Mouse (Mus musculus): ENCODE data around the gene BC030499. TPM values are rescaled to one million over a fixed set of nuclear protein-coding genes. Genes with fewer than 3 reads are reported as not detected.

BC030499 gene
- polyA plus RNA-seq, 1 experiment: 2.4 TPM

DNA sequence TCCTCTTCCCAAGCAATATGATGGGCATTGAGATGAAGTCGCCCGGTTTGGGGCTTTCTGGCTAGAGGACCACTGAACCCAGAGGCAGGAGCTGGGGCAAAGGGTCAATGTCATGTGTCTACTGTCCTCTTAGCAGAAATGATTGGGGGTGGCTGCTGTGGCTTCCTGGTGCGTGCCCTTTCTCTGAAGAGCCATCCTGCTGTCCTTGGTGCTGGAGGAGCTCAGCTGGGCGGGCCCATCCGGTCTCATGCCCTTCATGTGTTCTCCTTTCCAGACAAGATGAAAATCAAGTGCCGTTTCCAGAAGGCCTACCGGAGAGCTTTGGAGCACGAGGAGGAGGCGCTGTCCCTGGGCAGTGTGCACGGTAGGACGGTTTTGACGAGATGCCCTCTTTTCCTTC is 42.0 kb downstream of the BC030499 start:
- H3K4me3 ChIP-seq (replicated peaks; ENCODE audit: control insufficient read depth, low read depth, low read length): no peak overlapping the region
- H3K4me1 ChIP-seq (ENCODE audit: control insufficient read depth, insufficient read depth, low read length): no peaks in the 10 kb centered on the region; the same call in 1 of the 2 replicates
- WGBS: 95% methylated on average over 12 of the region's 12 CpGs
- TF ChIP-seq POLR2A (IDR thresholded peaks at IDR 0.05; ENCODE audit: borderline replicate concordance, control insufficient read depth, low read depth, low read length) (no peak), CTCF (IDR thresholded peaks at IDR 0.05; ENCODE audit: control insufficient read depth, insufficient read depth, low read length) (no peak)
- no peak overlapping the region for H3K27ac ChIP-seq (ENCODE audit: control insufficient read depth, insufficient read depth, low read depth, low read length, poor library complexity)

DNA sequence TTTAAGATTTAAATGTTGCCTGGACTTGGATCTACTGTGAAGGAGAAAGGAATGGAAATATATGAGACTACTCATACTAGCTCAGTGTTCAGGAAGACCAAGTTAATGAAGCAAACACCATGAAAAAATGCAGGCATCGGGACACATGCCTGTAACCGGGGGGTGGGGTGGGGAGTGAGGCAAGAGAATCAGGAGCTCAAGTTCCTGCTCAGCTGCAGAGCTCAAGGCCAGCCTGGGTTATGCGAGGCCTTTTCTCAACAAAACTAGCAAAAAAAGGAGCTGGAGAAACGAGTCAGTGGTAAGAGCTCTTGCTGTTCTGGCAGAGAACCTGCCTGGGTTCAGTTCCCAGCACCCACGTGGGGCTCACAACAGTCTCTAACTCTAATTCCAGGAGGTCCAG is 43.4 kb downstream of the BC030499 start:
- Histone ChIP-seq H3K4me3 (replicated peaks; ENCODE audit: control insufficient read depth, low read depth, low read length) (no peak overlapping the region), H3K27ac (ENCODE audit: control insufficient read depth, insufficient read depth, low read depth, low read length, poor library complexity) (no peak overlapping the region), H3K4me1 (ENCODE audit: control insufficient read depth, insufficient read depth, low read length) (no peaks in the 10 kb centered on the region; the same call in 1 of the 2 replicates)
- WGBS: 83% methylated on average over 5 of the region's 5 CpGs
- no peak for TF ChIP-seq POLR2A (IDR thresholded peaks at IDR 0.05; ENCODE audit: borderline replicate concordance, control insufficient read depth, low read depth, low read length)
- TF ChIP-seq CTCF (IDR thresholded peaks at IDR 0.05; ENCODE audit: control insufficient read depth, insufficient read depth, low read length): no peak

DNA sequence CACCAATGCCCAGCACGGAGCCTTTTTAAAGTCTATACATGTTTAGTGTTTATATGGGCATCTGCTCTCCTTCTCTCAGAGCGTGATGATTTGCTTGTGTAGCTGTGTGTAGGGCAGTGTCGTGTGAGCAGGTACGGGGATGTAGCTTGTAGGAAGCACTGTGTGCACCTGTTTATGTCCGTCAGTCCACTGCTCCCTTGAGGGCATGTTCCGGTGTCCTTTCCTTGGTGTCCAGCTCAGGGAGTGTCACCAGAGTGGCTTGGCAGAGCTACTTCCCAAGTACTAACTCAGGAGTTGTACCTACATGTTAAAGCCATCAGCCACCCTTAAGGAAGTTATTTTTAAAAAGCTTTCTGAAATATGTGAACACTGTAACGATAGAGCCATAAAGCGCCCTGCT is 46.4 kb downstream of the BC030499 start:
- H3K4me1 ChIP-seq (ENCODE audit: control insufficient read depth, insufficient read depth, low read length): no peaks in the 10 kb centered on the region
- TF ChIP-seq POLR2A (IDR thresholded peaks at IDR 0.05; ENCODE audit: borderline replicate concordance, control insufficient read depth, low read depth, low read length) (no peak), CTCF (IDR thresholded peaks at IDR 0.05; ENCODE audit: control insufficient read depth, insufficient read depth, low read length) (no peak)
- H3K4me3 ChIP-seq (replicated peaks; ENCODE audit: control insufficient read depth, low read depth, low read length): no peak overlapping the region
- WGBS: 95% methylated on average over 8 of the region's 8 CpGs
- H3K27ac ChIP-seq (ENCODE audit: control insufficient read depth, insufficient read depth, low read depth, low read length, poor library complexity): no peak overlapping the region

DNA sequence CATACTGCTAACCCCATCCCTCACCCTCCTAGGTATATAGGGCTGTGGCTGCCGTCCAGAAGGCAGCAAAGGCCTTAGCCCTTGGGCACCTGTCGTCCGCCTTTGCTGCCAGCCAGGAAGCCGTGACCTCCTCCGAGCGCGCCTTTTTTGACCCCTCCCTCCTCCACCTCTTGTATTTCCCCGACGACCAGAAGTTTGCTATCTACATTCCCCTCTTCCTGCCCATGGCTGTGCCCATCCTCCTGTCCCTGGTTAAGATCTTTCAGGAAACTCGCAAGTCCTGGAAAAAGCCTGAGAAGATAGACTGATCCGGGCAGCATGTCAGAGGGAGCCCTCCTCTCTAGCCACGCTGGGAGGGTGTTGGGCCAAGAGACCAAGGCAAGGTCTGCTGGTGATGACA is 51.1 kb downstream of the BC030499 start:
- Histone ChIP-seq H3K4me1 (ENCODE audit: control insufficient read depth, insufficient read depth, low read length) (peaks cover 6% of the 10 kb centered on the region), H3K4me3 (replicated peaks; ENCODE audit: control insufficient read depth, low read depth, low read length) (no peak overlapping the region), H3K27ac (ENCODE audit: control insufficient read depth, insufficient read depth, low read depth, low read length, poor library complexity) (no peak overlapping the region)
- whole genome bisulfite sequencing: 84% methylated on average over 12 of the region's 12 CpGs
- no peak for TF ChIP-seq CTCF (IDR thresholded peaks at IDR 0.05; ENCODE audit: control insufficient read depth, insufficient read depth, low read length)
- no peak for TF ChIP-seq POLR2A (IDR thresholded peaks at IDR 0.05; ENCODE audit: borderline replicate concordance, control insufficient read depth, low read depth, low read length)

DNA sequence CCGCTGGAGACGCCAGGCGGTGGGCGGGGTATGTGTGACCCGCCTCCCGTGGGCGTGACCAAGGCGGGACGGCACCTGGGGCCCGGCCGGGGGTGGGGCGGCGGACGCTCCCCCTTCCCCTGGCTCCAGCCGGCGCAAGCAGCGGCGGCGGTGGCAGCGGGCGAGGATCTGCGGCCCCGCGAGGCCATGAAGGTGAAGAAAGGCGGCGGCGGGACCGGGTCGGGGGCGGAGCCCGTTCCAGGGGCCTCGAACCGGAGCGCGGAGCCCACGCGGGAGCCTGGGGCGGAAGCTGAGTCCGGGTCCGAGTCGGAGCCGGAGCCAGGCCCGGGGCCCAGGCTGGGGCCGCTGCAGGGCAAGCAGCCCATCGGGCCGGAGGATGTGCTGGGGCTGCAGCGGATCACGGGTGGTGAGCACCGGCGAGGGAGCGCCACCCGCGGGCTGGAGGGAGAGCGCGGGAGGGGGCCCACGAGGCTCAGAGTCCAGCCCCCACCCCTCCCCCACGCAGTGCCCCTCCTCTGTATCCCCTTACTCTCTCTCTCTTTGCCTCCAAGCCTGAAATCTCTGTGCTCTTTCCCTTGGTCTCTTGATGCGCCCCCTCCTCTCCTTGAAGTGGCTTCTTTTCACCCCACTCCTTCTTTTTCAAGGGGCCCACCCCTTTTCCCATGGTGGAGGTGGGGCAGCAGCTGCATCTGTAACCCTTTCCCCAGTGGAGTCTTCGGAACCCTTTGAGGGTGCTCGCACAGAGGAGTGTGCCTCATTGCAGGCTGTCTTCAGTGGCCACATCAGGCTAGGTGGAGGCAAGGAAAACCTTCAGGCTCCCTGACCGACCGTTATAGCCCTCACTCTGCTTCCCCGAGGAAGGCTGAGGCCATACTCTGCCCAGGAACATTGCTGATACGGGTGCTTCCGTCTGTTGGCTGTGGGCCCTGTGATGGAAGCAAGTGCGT is 53.0 kb downstream of the BC030499 start, which contains the start of gene Unc119:
TSS of gene Unc119 (plus strand) at position 102 of the 947 bp plus-strand sequence.
- Histone ChIP-seq H3K4me1 (ENCODE audit: control insufficient read depth, insufficient read depth, low read length) (peaks cover 8% of the 10 kb centered on the region), H3K27ac (ENCODE audit: control insufficient read depth, insufficient read depth, low read depth, low read length, poor library complexity) (peak within 1 kb of the TSS; percentile 74), H3K4me3 (replicated peaks; ENCODE audit: control insufficient read depth, low read depth, low read length) (peak within 1 kb of the TSS; percentile 79)
- 2% methylated on average over 64 of the region's 66 CpGs for WGBS
- TF ChIP-seq POLR2A (IDR thresholded peaks at IDR 0.05; ENCODE audit: borderline replicate concordance, control insufficient read depth, low read depth, low read length) (peak; percentile 54; the same call in 1 of the 2 replicates), CTCF (IDR thresholded peaks at IDR 0.05; ENCODE audit: control insufficient read depth, insufficient read depth, low read length) (no peak)

DNA sequence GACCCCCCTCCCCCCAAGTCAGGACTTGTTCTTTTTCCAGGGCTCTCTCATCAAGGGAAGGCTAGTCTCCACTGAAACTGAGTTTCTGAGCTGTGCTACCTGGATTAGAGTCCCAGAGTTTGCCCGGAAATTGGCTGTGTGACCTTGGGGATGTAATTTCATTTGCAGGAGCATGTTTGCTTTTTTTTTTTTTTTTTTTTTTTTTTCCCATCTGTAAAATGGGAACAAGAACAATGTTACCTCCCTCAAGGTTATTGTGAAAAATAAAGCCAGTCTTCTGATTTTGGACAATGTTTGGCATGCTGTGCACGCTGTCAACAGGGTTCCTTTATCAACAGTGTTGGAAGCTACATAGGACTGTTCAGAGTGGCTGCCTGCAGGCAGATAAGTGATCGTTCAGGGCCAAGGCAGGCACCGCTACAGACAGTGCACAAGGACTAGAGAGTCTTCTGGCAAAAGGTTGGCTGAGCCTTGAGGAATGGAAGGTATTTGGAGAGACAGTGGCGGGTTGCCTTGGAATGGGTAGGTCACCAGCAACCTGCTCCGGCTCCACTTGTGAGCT is 53.8 kb downstream of the BC030499 start:
- Histone ChIP-seq H3K4me3 (replicated peaks; ENCODE audit: control insufficient read depth, low read depth, low read length) (peak overlapping the region; percentile 79), H3K27ac (ENCODE audit: control insufficient read depth, insufficient read depth, low read depth, low read length, poor library complexity) (peak overlapping the region; percentile 85), H3K4me1 (ENCODE audit: control insufficient read depth, insufficient read depth, low read length) (peaks cover 8% of the 10 kb centered on the region)
- 46% methylated on average over 6 of the region's 6 CpGs for WGBS
- TF ChIP-seq CTCF (IDR thresholded peaks at IDR 0.05; ENCODE audit: control insufficient read depth, insufficient read depth, low read length): no peak
- TF ChIP-seq POLR2A (IDR thresholded peaks at IDR 0.05; ENCODE audit: borderline replicate concordance, control insufficient read depth, low read depth, low read length): no peak

DNA sequence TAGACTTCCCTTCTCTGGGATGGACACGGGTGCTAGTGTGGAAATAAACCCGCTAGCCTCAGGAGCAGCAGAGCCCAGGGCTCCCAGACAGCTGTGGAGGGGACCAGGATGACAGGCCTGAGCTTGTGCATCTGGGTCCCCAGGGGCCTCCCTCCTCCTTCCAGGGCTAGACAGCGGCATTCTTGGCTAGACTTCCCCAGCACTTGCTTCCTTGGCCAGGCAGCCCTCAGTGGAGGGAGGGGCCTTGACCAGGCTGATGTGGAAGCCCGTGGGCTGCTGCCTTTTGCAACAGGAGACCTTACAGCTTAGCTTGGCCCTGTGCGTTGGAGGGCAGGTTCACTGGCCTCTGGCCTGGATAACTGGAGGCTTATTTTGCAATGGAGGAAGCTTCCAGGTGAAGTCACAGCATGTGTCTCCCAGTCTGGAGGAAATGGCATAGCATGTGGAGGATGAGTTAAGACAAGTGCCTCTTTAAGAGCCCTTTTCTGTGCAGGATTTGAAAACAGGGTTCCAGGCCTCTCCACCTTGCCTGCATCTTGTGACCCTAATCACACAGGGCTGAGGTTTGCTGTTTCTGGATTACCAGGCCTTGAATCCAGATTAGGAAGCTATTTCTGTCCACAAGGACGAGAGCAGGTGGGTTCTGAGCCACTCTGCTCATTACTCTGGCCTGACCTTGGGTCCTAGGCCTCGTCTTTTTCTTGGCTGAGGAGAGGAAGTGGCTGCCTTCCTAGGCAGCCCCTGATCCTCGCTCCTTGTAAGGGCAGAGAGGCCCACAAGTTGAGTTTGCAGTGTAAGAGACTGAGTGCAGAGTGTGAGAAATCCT is 54.5 kb downstream of the BC030499 start:
- peak overlapping the region; percentile 46 for H3K4me3 ChIP-seq (replicated peaks; ENCODE audit: control insufficient read depth, low read depth, low read length)
- H3K27ac ChIP-seq (ENCODE audit: control insufficient read depth, insufficient read depth, low read depth, low read length, poor library complexity): peak overlapping the region; percentile 85
- no peak for TF ChIP-seq CTCF (IDR thresholded peaks at IDR 0.05; ENCODE audit: control insufficient read depth, insufficient read depth, low read length)
- peaks cover 8% of the 10 kb centered on the region for H3K4me1 ChIP-seq (ENCODE audit: control insufficient read depth, insufficient read depth, low read length)
- 13% methylated on average over 8 of the region's 8 CpGs for WGBS

DNA sequence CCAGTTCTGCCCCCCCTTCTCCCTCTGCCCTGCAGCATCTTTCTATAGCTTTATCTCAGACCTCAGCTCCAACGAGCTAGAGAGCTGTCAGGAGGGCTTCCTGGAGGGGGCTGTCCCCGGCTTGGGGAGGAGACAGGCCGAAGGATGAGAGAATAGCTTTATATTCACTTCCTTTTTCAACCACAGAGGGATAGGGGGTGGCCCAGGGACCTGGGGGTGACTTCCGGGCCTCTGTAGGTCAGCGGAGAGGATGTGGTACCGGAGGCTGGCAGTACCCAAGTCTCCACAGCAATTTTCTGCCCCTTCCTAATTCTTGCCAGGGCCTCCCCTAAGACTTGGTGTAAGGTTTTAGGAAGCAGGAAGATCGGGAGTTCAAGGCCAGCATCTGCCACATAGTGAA is 55.2 kb downstream of the BC030499 start:
- no peak for TF ChIP-seq POLR2A (IDR thresholded peaks at IDR 0.05; ENCODE audit: borderline replicate concordance, control insufficient read depth, low read depth, low read length)
- no peak for TF ChIP-seq CTCF (IDR thresholded peaks at IDR 0.05; ENCODE audit: control insufficient read depth, insufficient read depth, low read length)
- Histone ChIP-seq H3K27ac (ENCODE audit: control insufficient read depth, insufficient read depth, low read depth, low read length, poor library complexity) (peak overlapping the region; percentile 85), H3K4me3 (replicated peaks; ENCODE audit: control insufficient read depth, low read depth, low read length) (peak overlapping the region; percentile 14), H3K4me1 (ENCODE audit: control insufficient read depth, insufficient read depth, low read length) (peaks cover 8% of the 10 kb centered on the region)
- WGBS: 5% methylated on average over 7 of the region's 7 CpGs

Other genes with a start within 250 kb of the BC030499 start
- gene Eral1, start 210.5 kb upstream of the BC030499 start, polyA plus RNA-seq (2011; ENCODE audit: insufficient read depth, insufficient read length, low replicate concordance, missing spikeins): 9.8 and 16.3 TPM in 2 replicates
- gene Fam222b, start 196.2 kb upstream of the BC030499 start, polyA plus RNA-seq (2011; ENCODE audit: insufficient read depth, insufficient read length, low replicate concordance, missing spikeins): 5.3 and 12.3 TPM in 2 replicates
- gene Traf4, start 125.3 kb upstream of the BC030499 start, polyA plus RNA-seq (2011; ENCODE audit: insufficient read depth, insufficient read length, low replicate concordance, missing spikeins): 20.6 and 30.0 TPM in 2 replicates
- 10.4 and 17.8 TPM in 2 replicates for gene Nek8, start 114.2 kb upstream of the BC030499 start, polyA plus RNA-seq (2011; ENCODE audit: insufficient read depth, insufficient read length, low replicate concordance, missing spikeins)
- gene Tlcd1, start 114.1 kb upstream of the BC030499 start, polyA plus RNA-seq (2011; ENCODE audit: insufficient read depth, insufficient read length, low replicate concordance, missing spikeins): 48.0 and 66.6 TPM in 2 replicates
- gene Rpl23a, start 107.3 kb upstream of the BC030499 start, polyA plus RNA-seq (2011; ENCODE audit: insufficient read depth, insufficient read length, low replicate concordance, missing spikeins): 181 and 299 TPM in 2 replicates
- gene Rab34, start 102.4 kb upstream of the BC030499 start, polyA plus RNA-seq (2011; ENCODE audit: insufficient read depth, insufficient read length, low replicate concordance, missing spikeins): 5.2 and 8.6 TPM in 2 replicates
- gene Proca1, start 97.4 kb upstream of the BC030499 start, polyA plus RNA-seq (2011; ENCODE audit: insufficient read depth, insufficient read length, low replicate concordance, missing spikeins): 2.6 and 3.3 TPM in 2 replicates
- 47.7 and 67.8 TPM in 2 replicates for gene Sdf2, start 45.1 kb upstream of the BC030499 start, polyA plus RNA-seq (2011; ENCODE audit: insufficient read depth, insufficient read length, low replicate concordance, missing spikeins)
- gene Supt6, start 44.9 kb upstream of the BC030499 start, polyA plus RNA-seq (2011; ENCODE audit: insufficient read depth, insufficient read length, low replicate concordance, missing spikeins): 15.1 and 30.7 TPM in 2 replicates
- 25.9 and 50.3 TPM in 2 replicates for gene 2610507B11Rik, start 29.1 kb upstream of the BC030499 start, polyA plus RNA-seq (2011; ENCODE audit: insufficient read depth, insufficient read length, low replicate concordance, missing spikeins)
- 70.4 and 91.6 TPM in 2 replicates for gene Spag5, start 10.7 kb downstream of the BC030499 start, polyA plus RNA-seq (2011; ENCODE audit: insufficient read depth, insufficient read length, low replicate concordance, missing spikeins)
- gene Aldoc, start 32.1 kb downstream of the BC030499 start, polyA plus RNA-seq (2011; ENCODE audit: insufficient read depth, insufficient read length, low replicate concordance, missing spikeins): 2.9 and 8.4 TPM in 2 replicates
- 7.3 and 16.7 TPM in 2 replicates for gene Pigs, start 37.6 kb downstream of the BC030499 start, polyA plus RNA-seq (2011; ENCODE audit: insufficient read depth, insufficient read length, low replicate concordance, missing spikeins)
- 35.6 and 71.9 TPM in 2 replicates for gene Unc119, start 52.6 kb downstream of the BC030499 start, polyA plus RNA-seq (2011; ENCODE audit: insufficient read depth, insufficient read length, low replicate concordance, missing spikeins)
- not detected in 2 replicates for gene Foxn1, start 95.7 kb downstream of the BC030499 start, polyA plus RNA-seq (2011; ENCODE audit: insufficient read depth, insufficient read length, low replicate concordance, missing spikeins)
- gene Slc13a2, start 131.4 kb downstream of the BC030499 start, polyA plus RNA-seq (2011; ENCODE audit: insufficient read depth, insufficient read length, low replicate concordance, missing spikeins): not detected in 2 replicates
- 1.6 TPM in 1 of 2 replicates, not detected in the other for gene Slc46a1, start 174.9 kb downstream of the BC030499 start, polyA plus RNA-seq (2011; ENCODE audit: insufficient read depth, insufficient read length, low replicate concordance, missing spikeins)
- gene Sarm1, start 206.9 kb downstream of the BC030499 start, polyA plus RNA-seq (2011; ENCODE audit: insufficient read depth, insufficient read length, low replicate concordance, missing spikeins): not detected in 2 replicates
- 6.2 and 19.7 TPM in 2 replicates for gene Vtn, start 208.2 kb downstream of the BC030499 start, polyA plus RNA-seq (2011; ENCODE audit: insufficient read depth, insufficient read length, low replicate concordance, missing spikeins)
- gene Sebox, start 212.6 kb downstream of the BC030499 start, polyA plus RNA-seq (2011; ENCODE audit: insufficient read depth, insufficient read length, low replicate concordance, missing spikeins): not detected in 2 replicates
- 6.5 and 16.5 TPM in 2 replicates for gene Tmem199, start 221.3 kb downstream of the BC030499 start, polyA plus RNA-seq (2011; ENCODE audit: insufficient read depth, insufficient read length, low replicate concordance, missing spikeins)
- gene Poldip2, start 221.4 kb downstream of the BC030499 start, polyA plus RNA-seq (2011; ENCODE audit: insufficient read depth, insufficient read length, low replicate concordance, missing spikeins): 14.2 and 19.0 TPM in 2 replicates
- 5.4 and 11.7 TPM in 2 replicates for gene Tnfaip1, start 245.5 kb downstream of the BC030499 start, polyA plus RNA-seq (2011; ENCODE audit: insufficient read depth, insufficient read length, low replicate concordance, missing spikeins)
- gene Ift20, start 245.5 kb downstream of the BC030499 start, polyA plus RNA-seq (2011; ENCODE audit: insufficient read depth, insufficient read length, low replicate concordance, missing spikeins): 28.2 and 42.1 TPM in 2 replicates

Measured in bone marrow, adult 2 months (tissue).